Mouse (Mus musculus): Measurements from ENCODE around the gene Eif3b. TPM values are rescaled to one million over a fixed set of nuclear protein-coding genes. Genes with fewer than 3 reads are reported as not detected.

Gene Eif3b
- 39.9 TPM for polyA plus RNA-seq (2014; fragmentation: Illumina TruSeq; extraction: RNeasy Lipid Tissue Mini Kit (QIAGEN cat#74804))

GRCm38 (mm10) chr5:140418489-140419441 lies at the start of gene Eif3b:
Gene Eif3b, plus strand, starts transcription at chr5:140419328.

DNA sequence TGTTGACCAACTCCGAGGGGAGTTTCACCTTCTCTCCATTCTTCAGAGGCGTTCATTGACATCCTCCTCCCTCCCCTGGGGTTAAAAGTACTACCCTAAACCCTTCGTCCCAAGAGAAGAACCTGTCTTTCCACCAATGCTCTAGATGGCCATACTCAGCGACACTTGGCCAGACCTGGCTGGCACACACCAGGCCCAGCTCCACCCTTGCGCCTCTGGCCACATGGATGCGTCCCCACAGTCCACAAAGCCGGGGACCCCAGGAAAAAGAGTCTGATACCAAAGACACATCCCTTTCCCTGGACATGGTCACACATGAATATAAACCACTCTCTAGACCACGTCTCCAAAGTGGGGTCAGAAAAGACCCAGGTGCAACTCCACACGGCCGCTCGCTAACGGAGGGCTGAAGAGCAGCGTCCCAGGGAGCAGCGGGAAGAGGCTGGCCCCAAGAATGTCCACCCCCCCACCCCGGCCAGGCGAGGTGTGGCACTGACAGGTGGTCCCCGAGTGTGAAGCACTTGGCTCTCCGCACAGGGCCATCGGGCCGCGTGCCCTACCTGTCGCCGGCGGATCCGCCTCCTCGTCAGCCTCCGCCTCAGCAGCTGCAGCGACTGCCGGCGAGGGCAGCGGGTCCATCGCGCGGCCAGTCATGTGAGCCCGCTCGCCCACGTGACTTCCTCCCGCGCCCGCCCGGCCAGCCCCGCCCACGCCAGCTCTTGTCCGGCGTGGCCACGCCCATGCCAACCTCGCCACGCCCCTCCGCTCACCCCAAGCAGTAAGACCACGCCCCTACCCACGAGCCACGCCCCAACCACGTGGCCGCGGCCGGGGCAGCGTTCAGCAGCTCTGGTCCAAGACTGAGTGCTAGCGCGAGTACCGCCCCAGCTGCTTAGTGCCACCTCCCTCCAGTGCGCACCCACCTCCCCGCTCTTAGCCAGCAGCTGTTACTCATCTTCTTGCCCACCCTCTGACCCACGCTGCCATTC lies 30.2 kb upstream of the Eif3b start, which contains the start of gene Snx8:
Snx8 (minus strand) TSS at position 675 of the 989 bp plus-strand sequence.

DNA sequence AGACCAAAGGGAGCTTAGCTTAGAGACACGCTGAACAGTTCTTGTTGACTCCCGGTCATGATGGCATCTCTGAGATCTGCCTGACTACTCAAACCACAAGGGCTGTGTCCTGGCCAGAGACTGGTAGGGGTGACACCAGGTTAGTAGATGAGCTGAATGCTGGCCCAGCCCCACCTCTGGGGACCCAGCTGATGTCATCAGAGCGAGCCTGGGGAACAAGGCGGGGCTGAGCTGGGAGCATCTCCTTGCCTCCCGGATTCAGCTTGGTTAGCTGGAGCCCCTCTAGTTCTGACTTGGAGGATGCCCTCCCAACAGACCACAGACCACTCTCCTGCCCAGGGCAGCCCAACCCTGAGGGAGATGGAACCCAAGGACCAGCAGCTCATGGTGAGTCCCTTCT lies 26.2 kb downstream of the Eif3b start, which contains the start of gene Gm4869:
Gm4869 (plus strand) TSS at position 301 of the 400 bp plus-strand sequence.

Other genes starting within 250 kb of the Eif3b start
- gene Mad1l1, start 97.8 kb upstream of the Eif3b start, polyA plus RNA-seq (2014; fragmentation: Illumina TruSeq; extraction: RNeasy Lipid Tissue Mini Kit (QIAGEN cat#74804)) = 0.54 TPM
- 0.71 TPM for gene Nudt1, start 97.7 kb upstream of the Eif3b start, polyA plus RNA-seq (2014; fragmentation: Illumina TruSeq; extraction: RNeasy Lipid Tissue Mini Kit (QIAGEN cat#74804))
- 0.97 TPM for gene Mrm2, start 87.4 kb upstream of the Eif3b start, polyA plus RNA-seq (2014; fragmentation: Illumina TruSeq; extraction: RNeasy Lipid Tissue Mini Kit (QIAGEN cat#74804))
- gene Snx8, start 30.1 kb upstream of the Eif3b start, polyA plus RNA-seq (2014; fragmentation: Illumina TruSeq; extraction: RNeasy Lipid Tissue Mini Kit (QIAGEN cat#74804)) = not detected
- gene Gm4869, start 26.3 kb downstream of the Eif3b start, polyA plus RNA-seq (2014; fragmentation: Illumina TruSeq; extraction: RNeasy Lipid Tissue Mini Kit (QIAGEN cat#74804)) = not detected
- gene Chst12, start 86.2 kb downstream of the Eif3b start, polyA plus RNA-seq (2014; fragmentation: Illumina TruSeq; extraction: RNeasy Lipid Tissue Mini Kit (QIAGEN cat#74804)) = 1.2 TPM
- gene Grifin, start 145.7 kb downstream of the Eif3b start, polyA plus RNA-seq (2014; fragmentation: Illumina TruSeq; extraction: RNeasy Lipid Tissue Mini Kit (QIAGEN cat#74804)) = not detected
- 0.83 TPM for gene Lfng, start 188.0 kb downstream of the Eif3b start, polyA plus RNA-seq (2014; fragmentation: Illumina TruSeq; extraction: RNeasy Lipid Tissue Mini Kit (QIAGEN cat#74804))
- 1.5 TPM for gene Ttyh3, start 229.7 kb downstream of the Eif3b start, polyA plus RNA-seq (2014; fragmentation: Illumina TruSeq; extraction: RNeasy Lipid Tissue Mini Kit (QIAGEN cat#74804))